ENCODE assay signal across 13 mouse cellular contexts in the genomic region with DNA sequence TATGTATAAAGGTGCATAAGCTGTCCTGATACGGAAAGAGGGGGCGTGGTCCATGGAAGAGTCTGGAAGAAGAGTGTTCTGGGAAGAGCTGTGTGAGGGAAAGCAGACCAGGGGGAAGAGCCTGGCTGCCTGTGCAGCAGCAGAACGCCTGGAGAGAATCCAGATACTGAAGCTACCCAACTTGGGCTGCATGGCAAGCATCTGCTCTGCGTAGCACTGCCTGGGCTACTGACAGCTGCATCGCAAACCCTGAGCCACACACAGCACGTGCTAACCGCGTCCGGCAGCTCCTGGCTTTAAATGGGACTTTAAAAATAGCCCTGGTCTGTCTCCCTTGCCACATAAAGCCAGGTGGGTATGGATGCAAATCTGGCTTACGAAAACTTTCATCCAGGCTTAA.
DNase-seq lines count a peak whose midpoint lies in the region; ATAC-seq and TF ChIP-seq lines count a peak whose summit lies in the region.
"Had no signal": no experiment of that assay in that cellular context is flagged by ENCODE, and none has a peak within 500 bp of the region (broad histone marks: within the 10 kb centered on the region; RNA-seq: fewer than 3 reads in every experiment).

No protein-coding gene starts in this region.

- ATAC-seq in limb, embryonic 14.5 days (ENCODE audit: low FRiP score, low read depth) = no peak
- ATAC-seq in intestine, embryonic 16.5 days = no peak
- ATAC-seq in heart, embryonic 11.5 days (replicated peaks; ENCODE audit: insufficient number of reproducible peaks, low FRiP score, low TSS enrichment) = no peak
- ATAC-seq: inflammation-experienced regulatory T-cells, adult 6 months had no signal

- H3K36me3 ChIP-seq in limb, embryonic 14.5 days (ENCODE audit: control insufficient read depth, insufficient read depth, low read length) = no peaks in the 10 kb centered on the region
- no peaks in the 10 kb centered on the region for H3K36me3 ChIP-seq in intestine, embryonic 16.5 days (ENCODE audit: control insufficient read depth, insufficient read depth, low read length)
- no peaks in the 10 kb centered on the region for H3K36me3 ChIP-seq in heart, embryonic 11.5 days (ENCODE audit: control insufficient read depth, insufficient read depth, low read length)

- DNase-seq in gastrocnemius, postnatal 14 days = peak; percentile 32
- no peak for DNase-seq in gastrocnemius, adult 8-10 months (ENCODE audit: low spot score in 2 of 2)
- DNase-seq in brain, embryonic 14.5 days (ENCODE audit: low read depth) = peak; percentile 49
- DNase-seq in layer of hippocampus, adult 8-10 months (ENCODE audit: low spot score in 2 of 2) = peak; percentile 21 to 45
- peak; percentile 10 for DNase-seq in limb, embryonic 14.5 days (ENCODE audit: low spot score)
- DNase-seq: adrenal gland, postnatal 25 days; cerebellum, adult 11-12 months; kidney, postnatal 10 days; midbrain, embryonic 14.5 days; spleen, adult 18-20 months had no signal

- no peaks in the 10 kb centered on the region for H3K4me1 ChIP-seq in limb, embryonic 14.5 days (ENCODE audit: control insufficient read depth, insufficient read depth, low read length)
- H3K4me1 ChIP-seq in intestine, embryonic 16.5 days (ENCODE audit: control insufficient read depth, insufficient read depth, low read length) = no peaks in the 10 kb centered on the region
- H3K4me1 ChIP-seq in heart, embryonic 11.5 days (ENCODE audit: control insufficient read depth, insufficient read depth, low read length) = no peaks in the 10 kb centered on the region

- no peaks in the 10 kb centered on the region for H3K9me3 ChIP-seq in limb, embryonic 14.5 days (ENCODE audit: control insufficient read depth, low read length)
- no peaks in the 10 kb centered on the region for H3K9me3 ChIP-seq in intestine, embryonic 16.5 days (ENCODE audit: control insufficient read depth, low read length)
- no peaks in the 10 kb centered on the region for H3K9me3 ChIP-seq in heart, embryonic 11.5 days (replicated peaks; ENCODE audit: control insufficient read depth, low read length)

- TF ChIP-seq POLR2A in brain, embryonic 14.5 days (IDR thresholded peaks at IDR 0.05; ENCODE audit: borderline replicate concordance, extremely low read depth, insufficient read depth, insufficient read length, poor library complexity, severe bottlenecking) = no peak
- no peak for TF ChIP-seq POLR2A in limb, embryonic 14.5 days (IDR thresholded peaks at IDR 0.05; ENCODE audit: borderline replicate concordance, extremely low read depth, insufficient read depth, insufficient read length)

- H3K4me2 ChIP-seq in limb, embryonic 14.5 days (replicated peaks; ENCODE audit: low read depth, low read length, severe bottlenecking) = no peak overlapping the region
- no peak overlapping the region for H3K4me2 ChIP-seq in intestine, embryonic 16.5 days (ENCODE audit: low read depth, low read length)
- no peak overlapping the region for H3K4me2 ChIP-seq in heart, embryonic 11.5 days

- H3K4me3 ChIP-seq in limb, embryonic 14.5 days (replicated peaks; ENCODE audit: low read length) = no peak overlapping the region
- H3K4me3 ChIP-seq in intestine, embryonic 16.5 days (ENCODE audit: low read length) = no peak overlapping the region
- no peak overlapping the region for H3K4me3 ChIP-seq in heart, embryonic 11.5 days (ENCODE audit: low read depth, low read length)

- TF ChIP-seq CTCF in brain, embryonic 14.5 days (IDR thresholded peaks at IDR 0.05; ENCODE audit: borderline replicate concordance, extremely low read depth, insufficient read depth, insufficient read length) = no peak

- no peaks in the 10 kb centered on the region for H3K27me3 ChIP-seq in limb, embryonic 14.5 days (ENCODE audit: control insufficient read depth, insufficient read depth, low read length)
- no peaks in the 10 kb centered on the region for H3K27me3 ChIP-seq in intestine, embryonic 16.5 days (replicated peaks; ENCODE audit: control insufficient read depth, insufficient read depth, low read length)
- H3K27me3 ChIP-seq in heart, embryonic 11.5 days (ENCODE audit: control insufficient read depth, insufficient read depth, low read length) = no peaks in the 10 kb centered on the region

- intact Hi-C loops in gastrocnemius, postnatal 14 days (cut with DNase I; ENCODE audit: low total_unique reads) = no loop called here

- H3K27ac ChIP-seq in limb, embryonic 14.5 days (replicated peaks; ENCODE audit: low read depth, low read length) = no peak overlapping the region
- H3K27ac ChIP-seq in intestine, embryonic 16.5 days (ENCODE audit: low read length) = no peak overlapping the region
- H3K27ac ChIP-seq in heart, embryonic 11.5 days (ENCODE audit: low read depth, low read length) = no peak overlapping the region

- H3K9ac ChIP-seq in limb, embryonic 14.5 days (ENCODE audit: low read depth, low read length, severe bottlenecking) = no peak overlapping the region
- no peak overlapping the region for H3K9ac ChIP-seq in intestine, embryonic 16.5 days (ENCODE audit: low read depth, low read length)
- H3K9ac ChIP-seq in heart, embryonic 11.5 days (ENCODE audit: low read depth, low read length) = no peak overlapping the region

- 39% methylated on average over 10 of the region's 10 CpGs for WGBS in limb, embryonic 14.5 days
- 51% methylated on average over 10 of the region's 10 CpGs for WGBS in intestine, embryonic 16.5 days
- 58% methylated on average over 10 of the region's 10 CpGs for WGBS in heart, embryonic 11.5 days (ENCODE audit: insufficient replicate concordance)

Comparison
In these comparisons a context has a peak if more than half of its experiments do, and no peak if none do; other contexts are left out.
1. DNase-seq: peak in gastrocnemius, postnatal 14 days (single experiment), brain, embryonic 14.5 days (single experiment), layer of hippocampus, adult 8-10 months (2 of 2) and limb, embryonic 14.5 days (single experiment); none in gastrocnemius, adult 8-10 months (0 of 2).